Mouse (Mus musculus) lung, postnatal 25 days (tissue): ENCODE data around the gene Capn9.

ENCODE experiments used
- DNase-seq: peaks from one replicate; pipeline ENCODE4 v3.0.0; 2022; ENCODE audit warnings: low spot score

Capn9 gene

DNA sequence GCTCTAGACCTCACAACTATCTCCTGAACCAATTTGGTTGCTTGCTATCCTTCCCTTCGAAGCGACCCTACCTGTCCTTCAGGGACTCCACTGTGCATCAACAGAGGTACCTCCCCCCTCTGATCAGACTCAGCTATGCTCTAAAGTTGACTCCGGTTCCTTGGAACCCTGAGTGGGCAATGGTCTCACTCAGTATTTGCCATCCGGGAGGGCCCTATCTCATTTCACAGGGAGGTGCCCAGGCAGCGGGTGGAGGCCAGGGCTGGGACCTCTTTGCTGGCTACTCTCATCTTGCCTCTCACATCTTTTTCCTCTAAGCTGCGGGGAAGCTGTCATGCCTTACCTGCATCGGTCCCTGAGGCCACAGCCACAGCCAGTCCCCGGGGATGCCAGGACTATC lies at the start of gene Capn9:
TSS of gene Capn9 (plus strand) at position 301 of the 400 bp plus-strand sequence.
- no peak for DNase-seq

DNA sequence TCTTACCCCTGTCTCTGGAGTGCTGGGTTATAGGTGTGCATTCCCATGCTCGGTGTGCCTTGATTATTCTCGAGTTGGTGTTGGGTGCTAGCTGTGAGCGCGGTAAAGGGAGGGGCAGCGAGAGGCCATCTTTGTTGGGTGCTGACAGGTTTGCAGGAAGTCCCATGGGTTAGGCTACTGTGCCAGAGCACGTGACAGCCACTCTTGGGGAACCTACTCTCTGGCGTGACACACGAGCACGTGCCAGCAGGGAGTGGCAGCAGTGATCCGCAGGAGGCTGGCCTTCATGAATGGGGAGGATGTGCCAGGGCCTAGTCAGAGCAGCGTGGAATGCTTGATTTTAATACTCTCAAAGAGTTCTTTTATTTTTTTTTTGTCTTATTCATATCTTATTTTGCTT lies 49.6 kb upstream of the Capn9 start:
- DNase-seq, result peak; percentile 28

DNA sequence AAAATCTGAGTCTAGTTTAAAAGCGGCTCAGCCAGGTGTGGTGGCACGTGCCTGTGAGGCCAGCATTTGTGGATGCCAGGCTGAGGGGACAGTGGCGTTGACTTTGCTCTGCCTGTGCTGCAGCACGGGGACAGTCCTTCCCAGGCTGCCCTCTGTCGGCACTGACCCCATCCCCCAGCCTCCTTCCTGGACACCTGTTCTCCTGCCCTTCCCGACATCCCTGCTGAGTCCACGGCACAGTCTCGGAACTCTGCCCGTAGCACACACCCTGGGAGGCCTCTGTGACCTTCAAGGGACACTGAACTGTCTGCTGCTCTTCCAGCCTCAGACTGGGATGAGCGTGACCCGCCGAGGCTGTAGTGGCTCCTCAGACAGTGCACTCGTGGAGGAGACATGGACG lies 45.8 kb upstream of the Capn9 start:
- DNase-seq, result no peak

DNA sequence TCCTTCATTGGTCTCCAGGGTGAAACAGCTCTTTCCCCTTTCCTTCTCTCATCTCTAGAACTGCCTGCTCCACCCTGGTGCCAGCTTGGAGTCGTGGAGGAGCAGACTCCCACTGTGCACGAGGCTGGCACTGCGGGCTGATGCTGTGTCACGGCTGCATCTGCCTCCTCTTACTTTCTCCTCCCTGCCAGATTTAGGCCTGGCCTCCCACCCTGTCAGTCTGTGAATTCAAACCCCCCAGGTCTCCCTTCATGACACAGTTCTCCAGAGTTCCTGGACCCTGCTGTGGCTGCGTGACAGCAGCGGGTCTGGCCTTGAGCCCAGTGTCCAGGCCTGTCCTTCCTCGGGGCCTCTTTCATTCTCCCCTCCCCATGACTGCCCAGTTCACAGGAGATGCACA lies 45.4 kb upstream of the Capn9 start:
- no peak for DNase-seq

DNA sequence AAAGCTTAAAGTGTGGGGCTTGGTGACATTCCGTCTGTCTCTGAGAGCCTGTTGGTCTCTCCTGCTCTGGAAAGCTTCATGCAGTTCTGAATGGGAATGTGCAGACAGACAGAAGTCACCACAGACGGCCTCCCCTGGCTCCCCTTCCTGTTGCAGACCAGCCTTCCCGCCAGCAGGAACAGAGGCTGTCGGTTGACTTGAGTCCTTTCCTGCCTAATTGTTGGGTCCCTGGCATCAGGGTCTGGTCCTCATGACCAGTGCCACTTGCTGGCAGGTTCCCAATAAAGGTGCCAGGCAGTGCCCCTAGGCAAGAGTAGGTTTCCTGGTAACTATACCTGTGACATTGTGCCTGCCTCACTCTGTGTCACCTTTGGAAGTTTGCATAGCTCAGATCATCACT lies 44.9 kb upstream of the Capn9 start:
- DNase-seq, result no peak

DNA sequence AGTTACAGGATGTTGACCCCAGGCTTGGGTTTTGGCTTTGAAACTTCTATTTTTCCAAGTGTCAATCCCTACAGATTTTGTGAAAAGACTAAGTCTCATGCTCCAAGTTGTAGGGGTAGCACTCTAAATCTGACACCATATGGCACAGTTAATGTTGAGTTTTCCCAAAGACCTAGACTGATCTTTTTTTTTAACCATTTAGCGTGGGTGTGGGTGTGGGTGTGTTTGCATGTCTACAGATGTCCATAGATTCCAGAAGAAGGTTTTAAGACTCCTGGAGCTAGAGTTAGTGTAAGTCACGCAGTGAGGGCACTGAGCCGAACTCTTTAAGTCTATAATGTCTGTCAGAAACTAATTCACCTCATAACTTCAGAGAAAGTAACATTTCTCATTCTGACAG lies 43.3 kb upstream of the Capn9 start:
- no peak for DNase-seq

DNA sequence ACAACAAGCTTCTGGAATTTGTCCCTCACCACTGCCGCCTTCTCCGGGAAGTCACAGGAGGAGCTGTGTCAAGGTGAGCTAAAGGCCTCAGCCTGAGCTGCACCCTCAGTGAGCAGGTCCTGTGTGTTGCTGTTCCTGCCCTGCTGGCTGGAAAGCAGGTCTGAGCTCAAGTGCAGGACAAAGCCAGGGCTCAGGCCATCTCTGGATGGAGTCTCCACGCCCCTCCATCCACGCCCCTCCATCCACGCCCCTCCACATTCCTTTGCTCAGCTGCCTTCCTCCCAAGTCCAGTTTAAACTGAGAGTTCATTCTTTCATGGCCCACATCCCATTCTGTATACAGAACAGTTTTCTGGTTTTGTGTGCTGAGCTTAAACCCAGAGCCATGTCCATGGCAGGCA lies 40.5 kb upstream of the Capn9 start:
- DNase-seq, result no peak

DNA sequence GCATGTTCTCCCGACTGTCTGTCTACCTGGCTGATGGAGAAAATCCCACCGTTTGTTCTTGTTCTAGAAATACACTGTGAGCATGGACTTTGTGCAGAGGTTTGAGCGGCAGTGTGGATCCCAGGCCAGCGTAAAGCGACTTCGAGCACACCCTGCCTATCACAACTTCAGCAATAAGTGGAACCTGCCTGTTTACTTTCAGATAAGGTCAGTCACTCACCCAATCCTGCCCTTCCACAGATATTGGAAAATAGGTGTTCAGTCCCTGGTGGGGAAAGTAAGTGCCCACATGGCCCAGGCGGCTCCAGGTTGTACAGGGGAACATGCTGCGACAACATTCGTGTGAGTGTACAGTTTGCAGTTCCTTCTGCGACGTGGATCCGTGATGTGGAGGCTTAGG lies 35.0 kb upstream of the Capn9 start:
- no peak for DNase-seq

DNA sequence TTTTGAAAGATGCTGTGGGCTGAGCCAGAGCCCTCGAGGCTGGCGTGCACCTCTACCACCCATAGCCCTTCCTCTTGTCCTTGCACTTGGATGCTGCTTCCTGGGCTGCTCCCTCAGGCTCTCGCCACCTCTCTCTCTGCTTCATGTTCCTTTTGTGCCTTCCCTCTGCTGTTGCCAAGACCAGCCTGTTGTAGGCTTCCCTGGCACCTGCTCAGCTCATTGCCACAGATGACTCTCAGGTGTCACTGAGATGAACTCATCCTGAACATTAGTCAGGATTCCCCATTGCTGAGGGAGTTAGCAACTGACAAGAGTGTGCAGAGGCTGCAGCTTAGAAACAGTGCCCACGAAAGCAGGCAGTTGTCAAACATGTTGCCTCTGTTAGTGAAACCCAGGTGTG lies 33.9 kb upstream of the Capn9 start:
- no peak for DNase-seq

DNA sequence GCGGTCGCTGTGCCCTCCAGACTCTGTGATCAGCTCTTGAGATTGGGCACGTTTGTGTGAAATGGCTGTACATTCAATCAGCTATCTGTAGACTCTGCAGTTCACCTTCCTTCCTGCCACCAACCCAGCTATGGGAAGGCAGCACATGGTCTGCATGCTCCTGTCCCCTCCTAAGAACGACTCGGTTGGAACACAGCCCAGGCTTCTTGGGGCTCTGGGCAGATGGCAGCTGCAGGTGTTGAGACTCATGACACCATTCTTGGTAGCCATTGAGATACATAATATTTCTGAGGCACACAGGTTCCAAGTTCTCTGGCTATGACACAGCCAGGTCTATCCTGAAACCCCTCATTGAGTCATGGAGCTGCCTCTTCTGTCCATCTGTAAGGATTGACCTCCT lies 32.6 kb upstream of the Capn9 start:
- DNase-seq, result no peak

DNA sequence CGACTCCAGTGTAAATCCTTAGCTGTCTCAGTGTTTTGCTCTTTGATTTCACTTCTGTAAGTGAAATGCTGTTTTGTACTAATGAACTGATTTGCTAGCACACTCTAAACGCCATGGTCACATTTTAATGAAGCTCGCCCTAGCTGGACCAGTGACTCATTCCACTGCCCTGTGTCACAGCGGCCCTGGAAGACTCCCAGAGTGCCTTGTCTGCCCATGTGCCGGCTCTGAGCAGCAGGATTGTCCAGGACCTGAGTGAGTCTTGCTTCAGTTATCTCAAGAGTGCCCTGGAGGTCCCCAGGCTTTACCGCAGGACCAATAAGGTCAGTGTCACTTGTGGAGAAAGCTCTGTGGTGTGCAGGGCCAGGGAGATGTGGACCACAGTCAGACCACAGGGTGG lies 29.5 kb upstream of the Capn9 start:
- DNase-seq, result no peak

DNA sequence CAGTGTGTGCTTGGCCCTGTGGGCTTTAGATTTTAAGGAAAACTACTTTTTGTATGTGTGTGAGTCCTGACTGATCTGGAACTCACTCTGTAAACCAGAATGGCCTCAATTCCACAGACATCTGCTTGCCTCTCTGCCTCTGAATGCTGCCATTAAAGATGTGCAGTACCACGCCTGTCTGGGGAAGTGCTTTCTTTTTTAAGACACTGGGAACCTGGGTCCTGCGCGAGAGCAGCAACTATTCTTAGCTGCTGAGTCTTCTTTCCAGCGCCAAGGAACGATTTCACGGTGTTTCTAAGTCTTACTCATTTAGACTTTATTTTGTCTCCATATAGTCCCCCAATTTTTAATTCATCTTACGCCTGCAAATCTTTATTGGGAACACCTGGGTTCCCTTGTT lies 29.1 kb upstream of the Capn9 start:
- no peak for DNase-seq

DNA sequence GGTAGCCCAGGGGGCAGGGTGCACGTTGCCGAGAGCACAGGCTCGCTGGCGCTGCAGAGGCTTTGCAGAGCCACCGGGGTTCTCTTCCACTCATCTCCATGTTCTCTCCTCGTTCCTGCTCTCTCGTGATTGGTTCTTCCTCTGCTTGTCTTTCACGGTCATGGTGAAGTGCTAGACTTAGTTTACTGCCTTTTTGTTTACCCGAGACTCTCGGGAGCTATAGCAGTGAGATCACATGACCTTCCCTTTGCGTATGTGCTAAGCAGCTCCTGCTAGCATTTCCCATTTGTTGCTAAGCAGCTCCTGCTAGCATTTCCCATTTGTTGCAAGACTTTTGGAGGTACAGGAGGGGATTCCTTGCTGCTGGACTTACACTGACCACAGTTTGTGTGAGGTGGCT lies 28.6 kb upstream of the Capn9 start:
- no peak for DNase-seq

DNA sequence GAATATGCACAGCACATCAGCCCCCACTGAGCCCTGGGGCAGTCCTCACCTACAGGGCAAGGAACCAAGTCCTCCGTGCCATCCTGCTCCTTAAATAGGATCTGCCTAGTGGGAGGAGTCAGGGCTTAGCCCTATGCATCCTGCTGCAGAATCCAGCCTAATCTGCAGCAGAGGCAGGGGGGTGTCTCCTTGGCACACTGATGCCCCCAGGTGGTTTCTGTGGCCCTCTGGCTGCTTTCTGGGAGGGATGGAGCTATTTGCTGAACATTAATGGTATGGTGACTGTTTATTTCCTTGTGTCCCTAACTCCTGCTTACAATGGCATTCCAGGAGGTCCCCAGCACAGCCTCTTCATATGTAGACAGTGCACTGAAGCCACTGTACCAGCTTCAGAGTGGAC lies 27.7 kb upstream of the Capn9 start:
- DNase-seq, result no peak

DNA sequence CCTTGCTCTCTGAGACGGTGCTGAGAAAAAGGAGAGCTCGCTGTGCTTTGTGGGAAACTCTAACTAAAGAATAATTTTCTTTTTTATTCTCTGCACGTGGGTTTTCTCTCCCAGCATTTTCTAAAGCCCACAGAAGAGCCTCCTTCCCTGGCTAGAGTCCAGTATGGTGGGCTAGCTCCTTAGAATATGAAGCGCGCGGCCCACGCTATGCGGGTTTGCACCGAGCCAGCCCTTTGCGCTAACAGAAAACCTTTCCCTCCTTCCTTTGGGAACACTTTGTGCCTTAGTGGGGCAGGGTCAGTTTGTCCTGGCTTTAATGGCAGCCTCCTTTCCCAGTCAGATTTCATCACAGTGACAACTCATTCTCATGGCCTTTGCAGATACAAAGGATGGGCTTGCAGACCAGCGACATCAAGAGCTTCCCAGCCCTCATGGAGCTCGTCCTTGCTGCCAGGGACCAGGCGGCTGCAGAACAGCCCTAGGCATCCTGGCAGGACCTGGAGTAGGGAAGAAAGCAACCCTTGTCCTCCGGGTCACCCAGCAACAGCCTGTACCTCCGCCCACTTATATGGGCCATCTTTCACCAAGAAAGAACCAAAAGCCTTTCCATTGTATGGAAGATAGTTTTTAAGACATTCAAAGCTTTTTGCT lies 24.8 kb upstream of the Capn9 start:
- DNase-seq, result no peak

DNA sequence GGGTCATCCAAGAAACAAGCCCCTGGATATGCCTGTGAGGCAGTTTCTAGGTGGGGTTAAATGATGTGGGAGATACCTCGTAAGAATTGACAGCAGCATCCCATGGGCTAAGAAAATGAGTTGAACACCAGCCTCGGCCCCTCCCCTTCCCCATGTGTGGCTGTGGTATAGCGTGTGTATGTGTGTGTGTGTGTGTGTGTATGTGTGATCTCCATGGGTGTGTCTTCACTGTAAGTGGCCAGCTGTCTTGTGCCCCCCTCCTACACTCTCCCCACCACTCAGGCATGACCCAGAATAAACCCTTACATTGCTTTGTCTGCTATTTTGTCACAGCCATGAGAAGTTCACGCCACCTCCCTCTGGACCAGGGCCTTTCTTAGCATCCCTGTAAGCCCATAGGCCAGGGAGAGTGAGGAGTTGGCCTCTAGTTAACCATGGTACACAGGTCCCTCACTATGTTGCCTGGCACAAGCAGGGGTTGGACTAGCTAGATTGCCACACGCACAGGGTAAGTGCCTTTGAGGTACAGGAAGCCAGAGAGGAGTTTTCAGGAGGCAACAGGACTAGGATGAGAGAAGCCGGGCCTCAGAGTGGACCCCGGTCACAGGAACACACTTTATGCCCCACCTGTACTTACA lies 20.7 kb upstream of the Capn9 start:
- DNase-seq, result no peak

DNA sequence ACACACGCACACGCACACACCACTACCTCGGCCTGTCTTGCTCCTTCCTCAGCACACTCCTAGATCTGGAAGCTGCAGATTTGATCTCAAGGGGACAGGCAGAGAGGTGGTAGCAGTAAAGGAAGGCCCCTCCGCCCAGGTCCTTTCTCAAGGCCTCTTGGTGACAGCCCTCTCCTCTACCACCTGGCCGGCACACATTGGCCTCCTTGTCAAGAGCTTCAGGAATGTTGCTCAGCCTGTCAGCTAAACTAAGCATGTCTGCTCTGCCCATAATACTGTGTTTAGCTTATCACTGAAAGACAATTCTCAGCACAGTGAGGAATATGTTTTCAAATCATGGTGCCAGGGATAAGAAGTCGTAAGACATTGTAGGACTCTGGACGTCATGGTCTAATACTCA lies 19.7 kb upstream of the Capn9 start:
- DNase-seq, result no peak

DNA sequence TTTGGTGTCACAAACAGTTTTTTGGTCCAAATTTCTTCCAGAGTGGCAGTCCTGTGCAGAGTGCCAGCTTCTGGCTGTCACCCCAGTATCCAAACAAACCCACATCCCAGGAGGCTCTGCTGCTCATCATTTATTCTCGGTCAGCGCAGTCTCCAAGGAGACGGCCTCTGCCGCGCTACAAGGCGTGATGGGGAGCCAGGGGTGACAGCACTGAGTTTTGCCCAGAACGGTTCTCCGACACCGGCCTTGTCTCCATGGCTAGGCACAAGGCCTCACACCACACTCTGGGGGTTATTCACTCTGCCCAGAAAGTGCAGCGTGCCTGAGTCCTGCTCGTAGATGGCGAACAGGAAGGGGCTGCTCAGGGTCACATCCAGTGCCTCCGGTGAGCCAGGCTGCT lies 19.3 kb upstream of the Capn9 start:
- no peak for DNase-seq

DNA sequence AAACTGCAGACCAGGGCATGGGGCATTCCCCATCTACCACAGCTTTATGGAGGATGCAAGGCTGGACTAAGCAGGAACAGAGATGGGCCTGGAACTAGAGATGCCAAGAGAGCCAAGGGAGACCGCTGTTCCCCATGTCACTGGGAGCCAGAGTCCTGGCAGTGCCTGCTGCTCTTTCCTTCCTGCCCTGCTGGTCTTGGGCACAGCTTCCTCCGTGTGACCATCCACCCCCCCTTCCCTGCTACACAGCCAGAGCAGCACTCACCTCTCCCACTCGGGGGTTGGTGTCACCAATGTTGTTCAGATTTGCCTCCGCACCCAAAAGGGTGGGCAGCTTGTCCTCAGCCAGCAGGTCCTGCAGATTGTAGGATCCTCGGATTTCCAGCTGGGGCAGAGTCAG lies 18.4 kb upstream of the Capn9 start:
- DNase-seq, result no peak

DNA sequence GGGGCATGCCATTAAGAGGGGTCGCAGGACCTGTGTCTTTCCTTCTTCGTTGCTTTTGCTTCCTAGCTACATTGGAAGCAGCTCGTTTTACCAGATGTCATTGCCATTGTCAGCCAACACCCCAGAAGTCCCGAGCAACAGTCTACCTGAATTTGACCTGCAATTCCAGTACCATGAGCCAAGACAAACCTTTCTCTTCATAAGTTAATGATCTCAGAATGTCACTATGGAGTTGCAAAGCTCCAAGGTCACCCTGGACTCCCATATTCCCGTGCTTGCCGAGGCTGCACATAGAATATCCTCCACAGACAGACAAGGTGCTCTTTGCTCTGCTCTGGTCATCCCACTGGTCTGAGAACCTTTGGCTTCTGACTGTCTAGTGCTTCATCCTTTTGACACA lies 8.8 kb upstream of the Capn9 start:
- no peak for DNase-seq

DNA sequence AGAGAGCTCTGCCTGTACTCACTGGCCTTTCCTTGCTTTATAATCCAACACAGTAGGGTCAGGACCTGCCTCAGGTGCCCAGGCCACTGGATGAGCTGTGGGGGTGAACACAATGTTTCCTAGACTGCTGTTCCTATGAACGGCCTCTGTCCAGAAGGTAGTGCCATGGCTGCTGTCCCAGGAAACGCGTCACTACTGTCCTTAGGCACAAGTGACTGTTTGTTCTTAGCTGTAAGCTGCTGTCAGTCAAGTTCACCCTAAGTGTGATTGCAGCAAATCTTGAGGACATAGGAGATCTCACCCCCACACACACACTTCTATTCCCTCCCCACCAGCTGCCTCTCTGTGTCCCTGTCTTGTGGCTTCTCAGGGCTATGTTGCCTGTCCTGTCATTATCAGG lies 8.3 kb upstream of the Capn9 start:
- no peak for DNase-seq

DNA sequence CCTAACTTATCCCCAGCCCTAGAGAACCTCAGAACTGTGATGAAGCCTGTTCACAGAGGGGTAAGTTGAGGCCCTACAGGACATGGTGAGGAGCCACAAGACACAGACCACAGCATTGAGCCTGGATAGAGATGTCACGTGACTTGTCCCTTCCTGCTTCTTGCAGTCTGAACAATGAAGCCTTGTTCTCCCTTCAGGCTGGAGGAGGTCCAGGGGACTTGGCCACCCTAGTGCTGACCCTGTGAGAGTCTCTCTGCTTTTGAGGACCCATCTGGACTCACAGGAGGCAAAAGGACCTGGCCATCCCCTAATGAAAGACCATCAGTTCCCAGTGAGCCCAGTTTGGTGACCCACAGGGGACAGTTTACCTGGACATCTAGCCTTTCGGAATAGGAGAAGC lies 6.8 kb upstream of the Capn9 start:
- DNase-seq, result no peak

DNA sequence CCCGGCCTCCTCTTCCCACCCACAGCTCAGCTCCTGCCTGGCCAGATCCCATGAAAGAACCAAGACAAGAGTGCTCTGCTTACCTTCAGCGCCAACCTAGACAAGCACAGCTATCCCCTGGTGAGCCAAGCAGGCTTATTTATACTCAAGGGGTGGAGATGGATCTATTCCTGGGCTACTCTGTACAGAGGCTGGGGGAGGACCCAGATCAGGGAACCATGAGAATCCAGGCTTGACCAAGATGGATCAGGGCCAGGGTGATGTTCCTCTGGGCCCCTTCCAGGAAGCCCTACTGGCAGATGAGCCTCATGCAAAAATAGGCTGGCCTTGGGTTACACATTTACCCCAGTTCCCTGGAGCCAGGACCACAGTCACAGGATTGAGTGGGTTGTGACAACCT lies 6.3 kb upstream of the Capn9 start, which contains the start of gene Agt:
TSS of gene Agt (minus strand) at position 114 of the 400 bp plus-strand sequence.
- DNase-seq, result peak; percentile 16

DNA sequence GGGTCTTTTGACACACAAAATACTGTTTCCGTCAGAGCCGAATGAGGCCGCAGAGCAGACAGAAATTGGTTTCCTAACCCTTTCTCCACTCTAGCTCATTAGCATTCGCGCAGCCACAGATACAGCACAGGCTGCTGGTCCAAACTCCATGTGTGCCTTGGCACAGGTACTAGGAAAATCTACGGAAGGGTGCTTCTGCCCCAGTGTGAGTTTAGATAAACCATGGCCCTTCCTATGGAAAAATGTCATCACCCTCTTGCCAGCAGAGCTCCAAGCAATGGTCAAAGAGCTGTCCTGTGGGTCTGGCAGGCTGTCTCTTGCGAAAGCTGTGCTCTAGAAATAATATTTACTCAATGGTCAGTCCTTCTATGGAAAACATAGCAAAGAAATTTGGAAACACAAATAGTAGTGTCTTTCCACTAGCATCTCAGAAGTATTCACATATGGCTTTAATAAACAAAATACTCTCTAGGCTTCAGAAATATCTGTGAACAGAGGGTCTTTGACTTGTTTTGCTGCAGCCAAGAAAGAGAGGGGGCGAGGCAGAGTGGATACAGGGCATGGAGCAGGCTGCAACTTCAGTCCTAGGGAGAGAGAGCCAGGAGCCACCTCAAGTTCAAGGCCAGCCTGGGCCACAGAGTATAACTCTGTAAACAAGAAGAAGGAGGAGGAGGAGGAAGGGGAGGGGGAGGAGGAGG lies 4.0 kb upstream of the Capn9 start:
- DNase-seq, result no peak
